Mouse (Mus musculus) thymus, postnatal 25 days (tissue): ENCODE data around the gene Lhx8.

Experiments used
- DNase-seq: peaks from one replicate; pipeline ENCODE4 v3.0.0; 2022

The Lhx8 gene

GRCm38 (mm10) chr3:154321921-154322574 lies 8.4 kb downstream of the Lhx8 start:
- no peak for DNase-seq

DNA sequence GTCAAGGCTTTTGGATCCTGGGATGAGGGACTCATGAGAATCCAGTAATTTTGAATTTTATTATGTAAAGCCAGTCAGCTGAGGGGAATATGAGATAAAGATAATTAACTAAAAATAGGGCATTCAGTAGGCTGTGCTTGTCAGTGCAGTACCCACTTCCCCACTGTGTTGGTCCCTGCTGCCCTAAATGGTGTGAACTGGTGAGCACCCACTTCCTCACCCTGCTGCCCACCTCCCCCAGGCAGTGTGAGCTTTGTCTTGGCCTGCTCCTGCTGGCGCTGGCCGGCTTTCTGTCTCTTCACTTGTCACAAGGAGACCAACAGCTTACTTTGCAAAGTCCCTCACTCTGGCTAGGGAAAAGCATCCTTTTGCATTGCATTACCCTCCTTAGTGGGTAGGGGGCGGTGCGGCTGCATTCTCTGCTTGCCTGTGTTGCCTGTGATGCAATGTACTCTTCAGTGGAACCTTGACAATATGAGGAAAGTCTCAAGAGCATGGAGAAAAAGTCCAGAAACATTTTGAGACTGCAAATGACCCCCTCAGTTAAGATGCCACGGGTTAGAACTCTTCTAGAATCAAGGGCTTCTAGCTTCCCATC lies 12.7 kb downstream of the Lhx8 start:
- no peak for DNase-seq

GRCm38 (mm10) chr3:154305163-154305884 lies 25.1 kb downstream of the Lhx8 start:
- DNase-seq: no peak

GRCm38 (mm10) chr3:154301102-154301501 lies 29.4 kb downstream of the Lhx8 start:
- DNase-seq: no peak

DNA sequence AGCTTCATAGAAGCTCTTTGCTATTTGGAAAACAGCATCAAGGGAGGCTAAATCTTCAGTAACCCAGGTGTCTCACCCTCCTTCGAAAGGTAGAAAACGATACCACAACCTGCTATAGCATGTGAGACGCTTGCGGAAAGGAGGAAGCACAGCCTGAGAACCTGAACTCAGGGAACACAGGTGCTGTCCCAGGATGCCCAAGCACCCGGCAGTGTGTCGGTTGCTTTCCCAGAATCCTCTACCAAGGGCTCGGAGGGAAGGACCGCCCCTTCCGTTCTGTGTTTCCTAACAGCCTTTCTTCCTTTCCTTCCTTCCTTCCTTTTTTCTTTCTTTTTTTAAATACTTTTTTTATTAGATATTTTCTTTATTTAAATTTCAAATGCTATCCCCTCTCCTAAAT lies 30.5 kb downstream of the Lhx8 start:
- no peak for DNase-seq

GRCm38 (mm10) chr3:154298490-154298889 lies 32.0 kb downstream of the Lhx8 start:
- no peak for DNase-seq

DNA sequence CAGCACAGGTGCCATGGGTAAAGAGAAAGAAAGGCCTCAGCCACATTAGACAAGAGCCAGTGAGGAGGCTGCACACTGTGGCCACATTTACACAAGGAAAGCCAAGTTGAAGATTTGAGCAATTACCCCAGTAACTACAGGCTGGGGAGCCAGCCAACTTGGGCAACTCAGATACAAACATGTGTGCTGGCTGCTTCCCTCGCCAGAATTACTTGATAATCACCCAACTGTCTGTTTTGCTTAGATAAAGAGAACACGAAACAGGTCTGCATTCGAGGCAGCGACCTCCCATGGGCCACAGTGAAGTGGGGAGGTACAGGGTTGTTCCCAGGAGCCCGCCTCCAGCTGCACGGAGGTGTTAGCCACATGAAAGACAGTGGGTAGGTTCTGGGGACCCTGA lies 33.0 kb downstream of the Lhx8 start:
- DNase-seq: no peak

DNA sequence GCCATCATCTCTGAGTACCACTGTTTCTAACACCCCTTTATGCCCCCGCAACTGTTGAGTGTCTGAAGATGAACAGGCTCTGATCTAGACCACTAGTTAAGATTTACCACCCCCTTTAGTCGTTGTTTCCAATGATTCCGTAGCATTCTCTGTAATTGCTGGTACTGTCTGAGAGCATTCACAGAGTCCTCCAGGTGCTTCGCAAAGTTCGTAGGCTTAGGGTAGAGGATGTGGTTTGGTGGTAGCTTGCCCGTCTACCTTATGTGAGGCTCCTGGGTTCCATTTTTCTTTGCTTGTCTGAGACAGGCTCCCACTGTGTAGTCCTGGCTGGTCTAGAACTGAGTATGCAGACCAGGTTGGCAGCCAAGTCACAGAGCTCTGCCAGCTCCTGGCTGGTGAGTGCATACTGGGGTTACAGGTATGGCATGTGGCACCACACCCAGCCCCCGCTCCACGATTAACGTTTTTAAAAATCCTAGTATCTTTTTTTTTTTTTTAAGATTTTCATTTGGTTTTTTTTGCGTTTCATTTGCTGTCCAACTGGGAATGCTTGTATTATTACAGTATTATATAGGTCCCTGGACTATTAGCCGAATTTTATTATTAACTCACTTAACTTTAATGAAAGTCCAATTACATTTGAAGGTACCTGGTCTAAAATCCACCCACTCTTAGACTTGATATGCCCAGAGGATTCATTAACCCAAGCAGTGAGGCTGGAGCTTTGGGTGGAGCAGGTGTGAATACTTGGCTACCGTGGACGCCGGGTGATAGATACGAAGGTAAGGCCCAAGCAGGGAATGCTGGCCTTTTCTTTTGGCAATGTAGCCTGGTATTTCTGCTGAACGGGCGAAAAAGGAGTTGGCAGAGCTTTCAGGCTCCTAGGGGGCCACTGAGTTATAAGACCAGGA lies 35.3 kb downstream of the Lhx8 start:
- DNase-seq: no peak

DNA sequence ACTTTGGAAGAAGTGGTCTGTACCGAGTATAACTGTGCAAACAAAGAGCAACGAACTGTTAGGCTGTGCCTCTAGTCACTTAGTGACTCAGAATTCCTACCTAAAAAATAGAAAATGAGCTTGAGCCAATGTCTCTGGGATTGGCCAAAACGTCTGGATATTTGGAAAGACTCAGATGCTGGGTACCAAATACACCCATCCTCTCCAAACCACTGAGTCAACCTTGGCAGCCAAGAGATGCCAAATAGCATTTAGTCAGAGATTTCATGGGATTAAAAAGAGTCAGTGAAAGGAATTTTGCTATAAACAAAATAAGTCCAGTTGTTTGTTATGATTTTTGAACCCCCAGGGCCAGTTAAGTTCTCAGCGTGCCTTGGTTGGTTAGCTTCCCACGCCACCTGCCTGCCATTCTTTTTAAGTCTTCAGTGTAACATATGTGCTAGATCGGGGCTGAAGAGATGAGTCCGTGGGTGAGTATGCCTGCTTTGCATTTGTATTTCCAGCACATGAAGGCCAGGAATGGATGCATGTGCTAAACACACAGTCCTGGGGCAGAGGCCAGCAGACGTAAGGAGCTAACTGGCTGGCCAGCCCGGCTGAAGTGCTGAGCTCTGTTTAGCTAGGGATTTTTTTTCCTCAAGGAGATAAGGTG lies 36.5 kb downstream of the Lhx8 start:
- no peak for DNase-seq

DNA sequence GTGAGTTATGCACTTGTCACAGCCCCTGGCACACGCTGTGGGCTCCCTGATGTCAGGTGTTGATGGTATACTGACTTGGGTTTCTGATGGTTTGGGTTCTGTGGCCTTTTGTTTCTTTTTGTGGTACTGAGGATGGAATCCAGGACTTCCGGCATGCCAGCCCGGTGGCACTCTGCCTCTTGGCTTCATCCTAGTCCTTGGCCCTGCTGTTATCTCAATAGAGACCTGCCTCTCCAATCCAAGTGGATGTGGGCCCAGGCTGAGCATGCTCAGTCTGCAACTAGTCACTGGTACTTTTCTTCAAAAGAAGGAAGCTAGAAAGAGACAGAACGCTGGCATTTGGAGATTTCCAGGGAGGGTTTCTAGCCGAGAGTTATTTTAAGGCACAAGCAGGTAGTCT lies 38.3 kb downstream of the Lhx8 start:
- no peak for DNase-seq

DNA sequence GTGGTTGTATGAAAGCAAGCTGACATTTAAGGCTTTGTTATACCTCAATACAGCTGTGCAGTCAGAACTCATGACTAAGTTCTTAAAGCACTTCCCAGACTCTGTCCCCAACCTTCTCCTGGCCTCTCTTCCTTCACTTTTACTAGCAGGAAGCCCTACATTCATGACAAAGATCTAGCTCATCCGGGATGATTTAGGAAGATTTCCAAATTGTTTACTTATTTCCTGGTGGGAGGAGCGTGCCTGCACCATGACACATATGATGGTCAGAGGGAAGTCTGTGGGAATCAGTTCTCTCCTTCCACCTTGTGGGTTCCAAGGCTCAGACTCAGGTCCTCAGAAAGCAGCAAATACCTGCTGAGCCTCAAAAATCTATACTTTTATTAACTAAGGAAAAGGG lies 40.1 kb downstream of the Lhx8 start:
- no peak for DNase-seq

DNA sequence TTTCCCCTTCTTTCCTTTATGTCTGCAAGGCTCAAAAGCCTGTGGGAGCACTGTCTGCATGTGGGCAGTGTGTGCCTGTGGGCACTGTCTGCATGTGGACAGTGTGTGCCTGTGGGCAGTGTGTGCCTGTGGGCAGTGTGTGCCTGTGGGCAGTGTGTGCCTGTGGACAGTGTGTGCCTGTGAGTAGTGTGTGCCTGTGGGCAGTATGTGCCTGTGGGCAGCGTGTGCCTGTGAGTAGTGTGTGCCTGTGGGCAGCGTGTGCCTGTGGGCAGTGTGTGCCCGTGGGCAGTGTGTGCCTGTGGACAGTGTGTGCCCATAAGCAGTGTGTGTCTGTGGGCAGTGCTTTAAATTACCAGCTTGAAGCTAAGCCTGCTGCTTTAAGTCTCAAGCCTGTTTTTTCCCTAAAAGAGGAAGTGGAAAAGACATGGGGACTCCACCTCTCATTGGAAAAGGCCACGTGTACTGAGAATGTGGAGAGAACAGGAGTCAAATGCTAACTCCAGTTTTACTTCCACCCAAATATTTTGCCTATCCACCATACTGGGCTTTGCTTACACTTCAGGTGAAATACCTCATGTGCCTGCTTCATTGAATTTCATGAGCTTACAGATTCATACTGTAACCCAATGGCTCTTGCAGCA lies 41.9 kb downstream of the Lhx8 start:
- no peak for DNase-seq

- DNase-seq: no peak
Measured at GRCm38 (mm10) chr3:154287217-154287616, 43.2 kb downstream of the Lhx8 start.

- DNase-seq: no peak
Measured at GRCm38 (mm10) chr3:154285351-154285750, 45.1 kb downstream of the Lhx8 start.

- no peak for DNase-seq
Measured at GRCm38 (mm10) chr3:154284260-154284659, 46.2 kb downstream of the Lhx8 start.

DNA sequence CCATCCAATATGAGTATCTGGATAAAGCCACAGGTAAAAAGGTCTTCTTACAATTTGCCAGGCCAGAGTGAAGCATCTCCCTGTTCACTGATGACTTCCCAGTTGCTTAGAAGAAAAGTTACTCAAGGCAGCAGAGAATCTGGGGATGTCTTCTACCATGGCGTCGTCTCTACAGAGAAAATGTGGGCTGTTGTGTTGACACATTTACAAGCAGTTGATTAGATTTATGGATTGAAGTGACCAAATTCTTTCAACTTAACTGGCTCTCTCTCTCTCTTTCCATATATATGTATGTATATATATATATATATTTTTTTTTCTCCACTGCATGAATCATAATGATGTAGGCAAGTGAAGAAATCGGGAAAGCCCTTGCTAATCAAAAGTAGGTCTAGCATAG lies 55.8 kb downstream of the Lhx8 start:
- DNase-seq: no peak

GRCm38 (mm10) chr3:154269757-154270366 lies 60.6 kb downstream of the Lhx8 start:
- DNase-seq: peak; percentile 45

- DNase-seq: no peak
Measured at GRCm38 (mm10) chr3:154268313-154268712, 62.1 kb downstream of the Lhx8 start.

- DNase-seq: no peak
Measured at GRCm38 (mm10) chr3:154257312-154257711, 73.1 kb downstream of the Lhx8 start.
